Mouse (Mus musculus) ES-Bruce4 (cell line): Measurements from ENCODE around the gene Krba1.

Experiments
- CTCF ChIP-seq: IDR thresholded peaks from one replicate; pipeline ENCODE4 v1.8.1; 2011; ENCODE audit warnings: low read depth, low read length
- EP300 ChIP-seq: IDR thresholded peaks from 2 replicates; pipeline ENCODE4 v1.6.1; 2011; ENCODE audit warnings: low read depth, low read length; ENCODE audit not compliant: insufficient read depth

DNA sequence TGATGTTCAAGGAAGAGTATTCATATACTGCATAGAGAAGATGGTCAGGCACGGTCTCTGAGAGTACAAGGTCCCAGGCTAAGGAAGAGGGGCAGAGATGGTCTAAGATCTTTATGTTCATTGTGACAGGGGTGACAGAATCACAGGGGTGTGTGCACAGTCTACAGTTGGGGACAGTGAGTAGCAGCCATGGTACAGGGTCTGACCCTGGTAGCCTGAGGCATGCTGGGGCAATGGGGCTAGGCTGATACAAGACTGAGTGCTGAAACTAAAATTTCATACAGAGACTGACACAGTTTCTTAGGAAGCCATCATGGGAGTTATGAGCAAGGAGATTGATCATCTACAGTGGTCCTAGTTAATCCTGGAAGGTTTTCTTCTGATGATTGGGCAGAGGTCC lies 1.3 kb downstream of the Krba1 start:
- TF ChIP-seq CTCF: no peak
- TF ChIP-seq EP300: no peak
